Mouse (Mus musculus) erythroblast, adult 5-6 weeks (primary cell): ENCODE measurements around the gene Lrrc75a. TPM values are rescaled to one million over a fixed set of nuclear protein-coding genes. Genes with fewer than 3 reads are reported as not detected.
A peak's percentile ranks its signal among the peaks of the same experiment; 100 is the strongest.

Source experiments
- ATAC-seq: replicated peaks from 2 replicates; pipeline ENCODE4 v1.8.0; 2016; ENCODE audit warnings: moderate number of reproducible peaks, mild to moderate bottlenecking, moderate TSS enrichment, inconsistent platforms; ENCODE audit not compliant: poor library complexity, low FRiP score, severe bottlenecking
- total RNA-seq, 2 experiments: library from RNA; stranded (forward) in 1 of 2; stranded (reverse) in 1 of 2; fragments of 150-400 nt in 1 of 2; fragments of 200-764, 138-1000 nt in 1 of 2; gene quantifications; 2 replicates each; pipeline versions ENCODE4 v1.2.3 to v1.2.4; 2015 to 2017; ENCODE audit warnings: low replicate concordance in 2 of 2

Gene Lrrc75a
- total RNA-seq, 2 experiments from 2014 or later = 1.5 TPM; not detected in 1

GRCm38 (mm10) chr11:62603312-62604056 lies 44.8 kb downstream of the Lrrc75a start:
- peak; percentile 70 for ATAC-seq

DNA sequence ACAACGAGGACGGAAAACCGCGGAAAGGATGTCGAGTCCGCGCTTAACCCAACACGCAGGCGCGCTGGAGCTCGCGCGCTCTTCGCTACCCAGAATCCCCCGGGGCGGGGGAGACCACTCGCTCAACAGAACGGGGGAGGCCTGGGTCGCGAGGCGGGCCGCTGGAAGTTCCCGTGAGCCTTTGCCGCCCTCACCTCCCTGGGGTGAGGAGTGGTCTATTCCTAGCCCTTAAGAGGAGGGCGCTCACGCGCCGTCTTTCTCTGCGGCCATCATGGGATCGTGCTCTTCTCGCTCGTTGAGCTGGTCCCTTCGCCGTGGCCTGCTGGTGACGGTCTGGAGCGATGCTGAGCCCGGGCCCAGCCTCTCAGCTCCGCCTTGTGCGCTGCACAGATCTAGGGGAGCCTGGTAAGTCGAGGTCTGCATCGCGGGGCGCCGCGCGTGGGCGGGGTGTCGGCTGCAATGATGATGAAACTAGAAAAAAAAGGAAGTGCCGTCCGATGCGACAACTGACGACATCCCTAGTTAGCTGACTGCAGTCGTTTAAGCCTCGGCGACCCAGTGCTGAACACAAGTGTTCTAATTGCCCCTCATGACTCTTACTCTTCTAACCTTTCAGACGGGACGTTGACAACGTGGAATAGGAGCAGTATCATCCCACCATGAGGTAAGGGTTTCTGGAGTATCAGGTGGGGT lies 45.6 kb downstream of the Lrrc75a start:
- ATAC-seq = peak; percentile 84

DNA sequence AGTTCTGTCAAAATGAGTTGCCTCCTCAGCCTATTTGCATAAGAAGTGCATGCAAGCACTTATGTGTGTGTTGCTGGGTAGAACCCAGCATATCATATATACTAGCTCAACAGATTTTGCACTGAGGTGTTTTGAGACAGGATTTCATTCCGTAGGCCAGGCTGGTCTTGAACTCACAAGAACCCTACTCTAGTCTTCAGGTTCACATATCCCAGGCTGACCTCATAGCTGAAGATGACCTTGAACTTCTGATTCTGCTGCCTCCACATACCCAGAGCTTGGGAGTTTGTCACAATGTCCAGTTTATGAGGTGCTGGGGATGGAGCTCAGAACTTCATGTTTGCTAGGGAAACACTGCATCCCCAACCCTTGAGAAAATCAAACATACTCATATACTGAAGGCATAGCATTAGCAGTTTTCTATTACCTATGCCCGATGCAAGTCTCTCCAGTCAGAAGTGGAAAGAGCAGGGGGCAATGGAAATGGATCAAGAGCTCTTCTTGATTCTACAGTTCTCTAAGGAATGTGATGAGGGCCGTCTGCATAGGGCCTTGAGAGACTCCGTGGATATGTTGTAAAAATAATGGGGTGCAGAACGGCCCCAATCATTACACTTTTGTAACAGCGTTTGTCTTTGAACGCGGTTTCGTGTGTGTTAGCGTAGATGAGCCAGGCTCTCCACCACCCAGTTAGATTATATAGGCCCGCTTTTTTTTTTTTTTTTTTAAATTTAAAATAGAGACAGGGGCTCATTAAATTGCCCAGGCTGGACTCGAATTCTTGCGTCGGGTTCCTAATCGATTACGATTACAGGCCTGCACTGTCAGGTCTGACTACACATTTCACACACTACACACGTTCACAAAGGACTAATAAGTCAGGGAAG lies 46.3 kb downstream of the Lrrc75a start:
- ATAC-seq = 0 out of 2 replicates have a peak, but pooled peaks have one; percentile 2

GRCm38 (mm10) chr11:62598571-62598970 lies 49.8 kb downstream of the Lrrc75a start:
- no peak for ATAC-seq

GRCm38 (mm10) chr11:62591904-62592575 lies 56.3 kb downstream of the Lrrc75a start:
- ATAC-seq = no peak

- no peak for ATAC-seq
Measured at GRCm38 (mm10) chr11:62591026-62591425, 57.3 kb downstream of the Lrrc75a start.

DNA sequence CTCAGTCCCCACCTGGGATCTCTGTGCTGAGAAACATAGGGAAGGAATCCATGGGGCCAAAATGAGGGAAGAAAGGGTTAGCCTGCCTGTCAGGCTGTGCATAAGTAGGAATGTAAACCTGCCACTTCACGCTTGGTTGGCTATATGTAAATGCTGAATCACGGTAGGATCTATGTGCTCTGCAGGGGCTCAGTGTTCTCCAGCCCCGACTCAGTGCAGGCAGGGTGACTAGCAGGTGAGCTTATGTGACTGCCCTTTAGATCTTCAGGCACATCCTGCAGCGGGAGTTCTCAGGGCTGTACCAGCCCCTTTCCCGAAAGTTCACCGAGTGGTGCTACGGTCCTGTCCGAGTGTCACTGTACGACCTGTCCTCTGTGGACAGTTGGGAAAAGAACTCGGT lies 58.9 kb downstream of the Lrrc75a start:
- ATAC-seq = no peak

DNA sequence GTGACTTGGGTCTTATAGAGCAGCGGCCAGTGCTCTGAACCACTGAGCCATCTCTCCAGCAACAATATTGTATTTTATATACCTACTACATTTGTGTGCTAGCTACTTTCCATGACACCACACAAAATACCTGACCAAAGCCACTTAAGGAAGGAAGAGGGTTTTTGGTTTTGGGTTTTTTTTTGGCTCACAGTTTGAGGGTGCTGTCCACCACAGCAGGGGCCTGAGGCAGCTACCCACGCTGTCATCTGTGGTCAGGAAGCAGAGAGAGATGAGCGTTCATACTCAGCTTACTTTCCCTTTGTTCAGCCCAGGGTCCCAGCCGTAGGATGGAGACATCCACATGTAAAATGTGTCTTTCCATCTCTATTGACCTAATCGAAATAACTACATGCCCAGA lies 61.3 kb downstream of the Lrrc75a start:
- no peak for ATAC-seq

DNA sequence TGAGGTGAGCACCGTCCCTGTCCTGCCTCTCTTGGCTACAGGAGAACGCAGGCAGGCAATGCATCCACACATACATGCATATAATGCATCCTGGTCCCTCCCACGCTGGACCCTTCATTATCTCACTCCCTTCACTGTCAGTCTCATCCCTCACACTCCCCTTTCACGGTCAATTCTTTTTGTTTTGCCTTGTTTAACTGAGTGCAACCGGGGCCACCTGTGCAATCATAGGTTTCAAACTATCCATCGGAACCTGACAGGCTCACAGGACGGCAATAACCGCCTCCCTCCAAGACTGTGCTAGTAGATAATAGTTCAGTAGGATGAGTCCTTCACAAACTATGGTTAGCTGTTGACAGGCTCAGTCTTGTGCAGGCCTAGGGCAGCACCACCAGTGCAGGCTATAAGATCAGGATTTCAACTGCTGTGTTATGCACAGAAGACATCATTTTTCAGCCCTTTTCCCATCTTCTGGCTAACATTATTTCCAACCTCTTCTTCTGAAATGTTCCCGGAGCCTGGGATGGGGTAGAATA lies 63.6 kb downstream of the Lrrc75a start:
- ATAC-seq = no peak

DNA sequence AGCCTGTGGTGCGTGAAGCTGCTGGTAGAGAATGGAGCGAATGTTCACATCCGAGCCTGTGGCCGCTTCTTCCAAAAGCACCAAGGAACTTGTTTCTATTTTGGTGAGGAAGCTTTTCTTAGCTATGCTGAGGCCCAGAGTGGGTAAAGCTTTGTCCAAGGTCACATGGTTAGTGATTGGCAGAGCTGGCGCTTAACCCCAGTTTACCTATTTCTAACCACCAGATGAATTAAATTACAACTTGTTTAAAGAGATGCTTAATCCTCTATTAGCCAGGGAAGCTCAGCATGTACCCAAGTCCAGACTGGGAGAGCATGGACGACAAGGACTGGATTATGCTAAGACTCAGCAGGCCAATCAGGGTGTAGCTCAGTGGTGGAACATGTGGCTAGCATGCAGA lies 65.3 kb downstream of the Lrrc75a start:
- no peak for ATAC-seq

DNA sequence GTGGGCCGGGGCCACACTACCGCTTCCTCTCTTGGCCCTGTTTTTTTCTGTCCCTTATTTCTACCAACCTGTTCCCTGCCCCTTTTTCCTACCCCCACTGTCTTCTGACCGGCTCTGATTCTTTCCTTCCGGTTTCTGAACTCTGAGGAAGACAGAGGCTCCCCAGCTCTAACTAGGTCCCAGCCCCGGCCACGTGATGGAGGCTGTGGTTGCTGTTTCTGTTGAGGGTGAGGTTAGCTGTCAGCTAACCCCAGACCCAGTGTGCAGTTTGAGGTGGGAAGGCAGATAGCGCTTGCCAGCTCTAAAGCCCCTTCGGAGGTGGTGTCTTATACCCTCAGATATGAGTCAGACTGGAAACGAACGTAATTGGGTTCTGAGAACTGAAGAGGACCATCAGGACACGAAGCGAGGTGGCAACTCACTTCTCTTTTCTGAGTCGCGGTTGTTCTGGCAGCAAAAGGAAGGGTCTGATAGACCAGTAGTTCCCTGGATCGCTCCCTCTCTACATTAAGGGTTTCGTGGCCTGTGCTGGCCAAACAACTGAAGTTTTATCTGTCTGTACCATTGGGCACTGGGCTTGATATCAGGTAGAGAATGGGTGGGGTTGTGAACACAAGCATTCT lies 71.7 kb downstream of the Lrrc75a start:
- ATAC-seq = peak; percentile 40

GRCm38 (mm10) chr11:62575659-62576438 lies 72.5 kb downstream of the Lrrc75a start:
- ATAC-seq = peak; percentile 89

GRCm38 (mm10) chr11:62575297-62575658 lies 73.0 kb downstream of the Lrrc75a start:
- ATAC-seq = peak; percentile 87

DNA sequence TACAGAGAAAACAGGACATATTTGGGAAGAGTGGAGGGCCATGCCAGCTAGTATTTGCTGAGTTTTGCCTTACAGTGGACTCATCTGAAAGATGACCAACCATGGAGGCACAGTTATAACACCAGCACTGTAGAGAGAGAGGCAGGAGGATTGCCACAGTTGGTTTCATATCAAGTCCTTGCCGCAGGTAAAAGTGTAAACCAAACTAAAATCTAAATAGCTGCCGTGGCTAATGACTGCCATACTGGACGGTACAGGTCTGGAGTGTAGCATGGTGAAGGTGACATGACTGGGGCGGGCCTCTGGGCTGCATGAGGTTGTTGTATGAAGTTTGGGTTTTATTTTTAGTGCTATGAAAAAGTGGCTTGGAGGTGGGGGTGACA lies 73.6 kb downstream of the Lrrc75a start:
- no peak for ATAC-seq

DNA sequence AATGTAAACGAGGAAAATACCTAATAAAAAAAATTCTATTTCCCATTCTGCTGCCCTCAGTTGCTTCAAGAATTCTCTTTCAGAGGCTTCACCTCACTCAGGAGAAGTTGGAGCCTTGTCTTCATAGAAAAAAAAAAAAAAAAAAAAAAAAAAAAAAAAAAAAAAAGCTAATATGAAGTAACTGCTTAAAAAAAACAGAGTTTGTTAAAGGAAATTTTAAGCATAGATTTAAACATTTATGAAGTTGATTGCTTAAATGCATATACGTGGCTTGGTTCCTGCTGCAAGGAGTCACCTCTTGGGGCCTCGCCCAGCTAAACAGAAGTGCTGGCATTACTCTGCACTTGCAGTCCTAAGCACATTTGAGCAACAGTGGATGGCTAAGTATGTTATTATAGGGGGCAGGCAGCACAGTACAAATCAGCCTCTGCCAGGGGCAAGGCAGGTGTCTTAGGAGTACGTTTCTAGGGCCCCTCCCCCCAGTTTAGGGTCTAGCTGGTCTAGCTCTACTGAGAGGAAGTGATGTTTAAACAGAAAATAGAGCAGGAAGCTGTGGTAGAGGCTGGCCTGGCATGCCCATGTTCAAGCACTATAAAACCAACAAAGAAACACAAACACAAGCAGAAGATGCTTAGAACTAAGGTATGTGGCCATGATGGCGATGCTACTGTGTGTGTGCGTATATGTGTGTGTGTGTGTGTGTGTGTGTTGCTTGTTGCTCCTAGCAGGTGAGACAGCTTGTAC lies 74.2 kb downstream of the Lrrc75a start, which contains the start of gene Trpv2:
TSS of gene Trpv2 (plus strand) at position 528 of the 744 bp plus-strand sequence.
- no peak for ATAC-seq

GRCm38 (mm10) chr11:62568300-62568699 lies 80.0 kb downstream of the Lrrc75a start:
- ATAC-seq = no peak

GRCm38 (mm10) chr11:62566211-62566610 lies 82.1 kb downstream of the Lrrc75a start:
- ATAC-seq = no peak

GRCm38 (mm10) chr11:62565747-62566146 lies 82.6 kb downstream of the Lrrc75a start:
- no peak; the same call in 1 of the 2 replicates for ATAC-seq
